26 mouse cellular contexts compared by ENCODE assay signal in the genomic region with DNA sequence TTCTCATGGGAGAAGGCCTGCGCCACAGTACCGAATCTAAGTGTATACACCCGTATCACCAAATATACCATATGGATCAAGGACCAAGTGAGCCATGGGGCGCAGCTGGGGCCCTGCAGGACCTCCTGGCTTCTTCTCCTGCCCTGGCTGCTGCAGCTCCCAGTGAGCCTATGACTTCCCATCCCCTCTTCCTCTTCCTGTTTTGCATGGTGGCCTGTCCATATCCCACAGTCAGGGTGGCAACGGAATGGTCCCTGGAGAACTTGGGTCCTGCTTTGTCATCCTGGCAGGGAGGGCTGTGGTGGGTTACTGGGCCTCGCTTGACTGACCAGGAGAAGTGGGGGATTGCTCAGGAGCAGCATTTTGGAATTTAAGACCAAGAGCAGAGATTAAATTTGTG. TPM values are rescaled to one million over a fixed set of nuclear protein-coding genes. Genes with fewer than 3 reads are reported as not detected.
"Had no signal": no experiment of that assay in that cellular context is flagged by ENCODE, and none has a peak within 500 bp of the region (broad histone marks: within the 10 kb centered on the region; RNA-seq: fewer than 3 reads in every experiment).

No protein-coding gene starts in this region.

- H3K36me3 ChIP-seq: lung, embryonic 15.5 days had no signal

- DNase-seq: layer of hippocampus, adult 9-11 months; midbrain, embryonic 14.5 days; thymus, adult 18-20 months; thymus, postnatal 36 days had no signal

- H3K9ac ChIP-seq: liver, embryonic 14.5 days; lung, embryonic 15.5 days had no signal

- H3K4me1 ChIP-seq: lung, embryonic 15.5 days had no signal

- H3K4me3 ChIP-seq: layer of hippocampus, adult 2 months; lung, embryonic 15.5 days; megakaryocyte, embryonic 14.5 days had no signal

- H3K27me3 ChIP-seq: lung, embryonic 15.5 days had no signal

- H3K4me2 ChIP-seq: liver, embryonic 11.5 days; lung, embryonic 15.5 days; midbrain, embryonic 11.5 days had no signal

- H3K27ac ChIP-seq: kidney, postnatal 0 days; layer of hippocampus, adult 2 months; liver, embryonic 14.5 days; lung, embryonic 15.5 days had no signal

- H3K9me3 ChIP-seq: lung, embryonic 15.5 days had no signal

RNA-seq across cellular contexts. Expression of a gene that starts 3.4 kb away (rescaled TPM):
- total RNA-seq: layer of hippocampus, adult 2 months; left cerebral cortex, adult 18-20 months; left cerebral cortex, postnatal 25 days; midbrain, postnatal 0 days had no signal
- polyA plus RNA-seq: kidney, adult 2 months; kidney, embryonic 14.5 days; kidney, postnatal 0 days; large intestine, adult 2 months; limb, embryonic 11.5 days; limb, embryonic 14.5 days; liver, embryonic 11.5 days; liver, embryonic 14.5 days; lung, embryonic 15.5 days; midbrain, embryonic 14.5 days; neural tube, embryonic 11.5 days; neural tube, embryonic 14.5 days; small intestine, adult 2 months; spleen, adult 2 months; stomach, embryonic 16.5 days; urinary bladder, adult 2 months had no signal

RNA-seq across cellular contexts. Expression of a gene that starts 6.5 kb away (rescaled TPM):
- polyA plus RNA-seq: kidney, adult 2 months; kidney, embryonic 14.5 days; kidney, postnatal 0 days; large intestine, adult 2 months; limb, embryonic 11.5 days; limb, embryonic 14.5 days; liver, embryonic 11.5 days; liver, embryonic 14.5 days; lung, embryonic 15.5 days; midbrain, embryonic 11.5 days; midbrain, embryonic 14.5 days; neural tube, embryonic 11.5 days; neural tube, embryonic 14.5 days; small intestine, adult 2 months; spleen, adult 2 months; stomach, embryonic 16.5 days; urinary bladder, adult 2 months had no signal

RNA-seq across cellular contexts. Expression of a gene that starts 14.4 kb away (rescaled TPM):
- total RNA-seq: midbrain, postnatal 0 days had no signal
- polyA plus RNA-seq: kidney, adult 2 months; kidney, embryonic 14.5 days; kidney, postnatal 0 days; large intestine, adult 2 months; limb, embryonic 11.5 days; limb, embryonic 14.5 days; liver, embryonic 11.5 days; liver, embryonic 14.5 days; lung, embryonic 15.5 days; midbrain, embryonic 11.5 days; midbrain, embryonic 14.5 days; neural tube, embryonic 11.5 days; neural tube, embryonic 14.5 days; small intestine, adult 2 months; spleen, adult 2 months; stomach, embryonic 16.5 days; urinary bladder, adult 2 months had no signal

RNA-seq across cellular contexts. Expression of a gene that starts 16.9 kb away (rescaled TPM):
- polyA plus RNA-seq: kidney, adult 2 months; large intestine, adult 2 months; lung, embryonic 15.5 days; neural tube, embryonic 11.5 days; small intestine, adult 2 months; urinary bladder, adult 2 months had no signal

RNA-seq across cellular contexts. Expression of a gene that starts 27.1 kb away (rescaled TPM):
- total RNA-seq: layer of hippocampus, adult 2 months; layer of hippocampus, postnatal 25 days; left cerebral cortex, adult 18-20 months; left cerebral cortex, postnatal 25 days; midbrain, postnatal 0 days had no signal
- polyA plus RNA-seq: kidney, adult 2 months; kidney, embryonic 14.5 days; kidney, postnatal 0 days; large intestine, adult 2 months; limb, embryonic 11.5 days; limb, embryonic 14.5 days; liver, embryonic 11.5 days; liver, embryonic 14.5 days; lung, embryonic 15.5 days; midbrain, embryonic 11.5 days; midbrain, embryonic 14.5 days; midbrain, postnatal 0 days; neural tube, embryonic 11.5 days; neural tube, embryonic 14.5 days; small intestine, adult 2 months; spleen, adult 2 months; stomach, embryonic 16.5 days; urinary bladder, adult 2 months had no signal
